Mouse (Mus musculus): ENCODE results near the gene Psma2. TPM values are rescaled to one million over a fixed set of nuclear protein-coding genes. Genes with fewer than 3 reads are reported as not detected.

The Psma2 gene
- polyA plus RNA-seq (2011; ENCODE audit: insufficient read depth, insufficient read length, low read depth, missing spikeins): 131 and 134 TPM in 2 replicates

DNA sequence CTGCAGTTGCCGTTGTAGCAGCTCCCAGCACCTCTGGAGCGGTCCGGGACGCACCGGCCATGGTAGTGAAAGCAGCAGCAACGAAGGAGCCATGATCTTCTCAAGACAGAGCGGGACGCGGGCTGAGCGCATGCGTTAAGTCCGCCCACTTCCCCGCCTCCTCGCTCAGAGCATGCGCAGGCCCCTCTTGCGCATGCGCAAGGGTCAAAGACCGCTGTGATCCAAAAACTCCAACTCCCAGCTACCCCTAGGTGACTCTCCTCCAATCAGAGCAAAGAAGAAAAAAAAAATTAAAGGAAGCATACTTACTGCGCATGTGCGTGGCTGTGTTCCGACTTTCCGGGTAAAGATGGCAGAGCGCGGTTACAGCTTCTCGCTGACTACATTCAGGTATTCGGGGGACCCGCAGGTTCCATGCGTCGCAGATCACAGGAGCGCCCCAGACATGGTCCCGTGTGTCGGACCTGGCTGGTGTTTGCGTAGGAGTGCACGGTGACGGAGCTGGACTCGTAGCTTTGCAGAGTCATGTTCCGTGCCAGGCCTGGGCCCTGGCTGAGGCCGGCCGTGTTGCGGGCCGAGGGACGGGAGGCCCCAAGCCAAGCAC, at the start of gene Psma2, which contains the start of gene Mrpl32:
Gene Psma2 (plus strand): TSS at position 315 of the 604 bp plus-strand sequence.
Gene Mrpl32 (minus strand): TSS at position 240 of the 604 bp plus-strand sequence.
- no peak within 1 kb of the TSS for H3K27ac ChIP-seq (ENCODE audit: insufficient read depth, low read length)
- no peaks in the 10 kb centered on the region for H3K9me3 ChIP-seq (replicated peaks; ENCODE audit: control insufficient read depth, insufficient read depth, low read length, poor library complexity, severe bottlenecking)
- no peak for TF ChIP-seq POLR2A (IDR thresholded peaks at IDR 0.05; ENCODE audit: insufficient read depth, low read length)
- no peak for TF ChIP-seq CTCF (IDR thresholded peaks at IDR 0.05; ENCODE audit: low read depth, low read length)
- no peak for TF ChIP-seq EP300 (IDR thresholded peaks at IDR 0.05; ENCODE audit: insufficient read depth, low read depth, low read length)
- H3K9ac ChIP-seq (ENCODE audit: low read depth, poor library complexity, severe bottlenecking): peak within 1 kb of the TSS; percentile 69
- peak within 1 kb of the TSS; percentile 95 for H3K4me3 ChIP-seq (ENCODE audit: low read depth, low read length)
- H3K36me3 ChIP-seq (ENCODE audit: control insufficient read depth, insufficient read depth, low read length, poor library complexity, severe bottlenecking): peaks cover 24% of the 10 kb centered on the region
- H3K4me1 ChIP-seq (ENCODE audit: control insufficient read depth, insufficient read depth, low read length): no peaks in the 10 kb centered on the region
- H3K27me3 ChIP-seq (ENCODE audit: control insufficient read depth, insufficient read depth, low read length, poor library complexity, severe bottlenecking): no peaks in the 10 kb centered on the region

DNA sequence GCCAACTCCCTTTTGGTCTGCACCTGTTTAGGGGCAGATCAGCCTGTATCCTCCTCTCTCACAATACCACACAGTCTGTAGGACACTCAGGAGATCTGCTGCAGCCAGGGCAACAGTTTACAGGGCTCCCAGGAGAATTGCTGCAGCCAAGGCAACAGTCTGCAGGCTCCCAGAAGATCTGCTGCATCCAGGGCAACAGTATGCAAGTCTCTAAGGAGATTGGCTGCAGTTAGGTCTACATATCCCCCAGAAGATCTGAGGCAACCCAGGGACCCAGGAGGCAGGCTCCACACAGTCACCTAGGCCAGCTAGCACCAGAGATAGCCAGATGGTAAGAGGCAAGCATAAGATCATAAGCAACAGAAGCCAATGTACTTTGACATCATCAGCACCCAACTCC, 38.9 kb upstream of the Psma2 start:
- no peaks in the 10 kb centered on the region for H3K27me3 ChIP-seq (ENCODE audit: control insufficient read depth, insufficient read depth, low read length, poor library complexity, severe bottlenecking)
- no peak overlapping the region for H3K27ac ChIP-seq (ENCODE audit: insufficient read depth, low read length)
- H3K9ac ChIP-seq (ENCODE audit: low read depth, poor library complexity, severe bottlenecking): no peak overlapping the region
- H3K4me1 ChIP-seq (ENCODE audit: control insufficient read depth, insufficient read depth, low read length): no peaks in the 10 kb centered on the region
- TF ChIP-seq CTCF (IDR thresholded peaks at IDR 0.05; ENCODE audit: low read depth, low read length) (no peak), POLR2A (IDR thresholded peaks at IDR 0.05; ENCODE audit: insufficient read depth, low read length) (no peak), EP300 (IDR thresholded peaks at IDR 0.05; ENCODE audit: insufficient read depth, low read depth, low read length) (no peak)
- H3K9me3 ChIP-seq (replicated peaks; ENCODE audit: control insufficient read depth, insufficient read depth, low read length, poor library complexity, severe bottlenecking): no peaks in the 10 kb centered on the region
- no peak overlapping the region for H3K4me3 ChIP-seq (ENCODE audit: low read depth, low read length)
- no peaks in the 10 kb centered on the region for H3K36me3 ChIP-seq (ENCODE audit: control insufficient read depth, insufficient read depth, low read length, poor library complexity, severe bottlenecking)

DNA sequence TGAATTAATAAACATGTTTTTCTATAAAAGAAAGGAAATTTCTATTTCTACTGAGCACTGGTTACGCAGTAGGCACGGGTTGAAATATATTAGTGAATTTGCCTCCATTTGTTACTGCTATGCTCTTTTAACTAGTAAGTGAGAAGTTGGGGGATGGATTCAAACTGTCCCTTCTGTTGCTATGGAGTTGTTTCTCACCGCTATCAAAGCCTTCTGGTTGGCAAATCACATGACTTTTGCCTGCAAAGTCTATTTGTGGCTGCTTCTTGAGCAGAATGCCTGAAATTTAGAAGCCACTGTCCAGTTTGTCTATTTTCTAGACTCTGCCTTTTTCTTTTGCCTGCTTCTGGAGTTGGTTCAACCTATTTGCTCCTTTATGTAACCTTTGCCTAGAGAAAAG, 32.6 kb upstream of the Psma2 start:
- Histone ChIP-seq H3K4me1 (ENCODE audit: control insufficient read depth, insufficient read depth, low read length) (no peaks in the 10 kb centered on the region), H3K9ac (ENCODE audit: low read depth, poor library complexity, severe bottlenecking) (no peak overlapping the region)

DNA sequence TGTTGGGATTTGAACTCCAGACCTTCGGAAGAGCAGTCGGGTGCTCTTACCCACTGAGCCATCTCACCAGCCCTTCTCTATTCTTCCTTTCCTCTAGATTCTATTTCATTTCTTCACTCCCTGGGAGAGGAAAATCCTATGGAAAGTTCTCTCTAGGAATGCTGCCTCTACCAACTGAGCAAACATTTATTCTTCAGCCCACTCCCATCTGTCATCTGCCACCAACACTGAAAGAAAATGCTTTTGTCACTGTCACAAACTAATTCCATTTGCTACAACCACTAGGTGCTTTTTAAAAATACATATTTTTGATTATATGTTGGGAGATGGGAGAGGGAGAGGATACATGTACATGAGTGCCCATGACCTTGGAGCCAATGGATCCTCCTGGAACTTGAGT, 10.3 kb upstream of the Psma2 start:
- no peak overlapping the region for H3K9ac ChIP-seq (ENCODE audit: low read depth, poor library complexity, severe bottlenecking)
- no peaks in the 10 kb centered on the region for H3K4me1 ChIP-seq (ENCODE audit: control insufficient read depth, insufficient read depth, low read length)
- no peaks in the 10 kb centered on the region for H3K27me3 ChIP-seq (ENCODE audit: control insufficient read depth, insufficient read depth, low read length, poor library complexity, severe bottlenecking)
- no peaks in the 10 kb centered on the region for H3K9me3 ChIP-seq (replicated peaks; ENCODE audit: control insufficient read depth, insufficient read depth, low read length, poor library complexity, severe bottlenecking)
- no peak overlapping the region for H3K4me3 ChIP-seq (ENCODE audit: low read depth, low read length)
- TF ChIP-seq CTCF (IDR thresholded peaks at IDR 0.05; ENCODE audit: low read depth, low read length) (no peak), POLR2A (IDR thresholded peaks at IDR 0.05; ENCODE audit: insufficient read depth, low read length) (no peak), EP300 (IDR thresholded peaks at IDR 0.05; ENCODE audit: insufficient read depth, low read depth, low read length) (no peak)
- H3K27ac ChIP-seq (ENCODE audit: insufficient read depth, low read length): no peak overlapping the region
- H3K36me3 ChIP-seq (ENCODE audit: control insufficient read depth, insufficient read depth, low read length, poor library complexity, severe bottlenecking): no peaks in the 10 kb centered on the region

More for the DNA sequence above, 32.6 kb upstream of the Psma2 start:
- Histone ChIP-seq H3K36me3 (ENCODE audit: control insufficient read depth, insufficient read depth, low read length, poor library complexity, severe bottlenecking) (no peaks in the 10 kb centered on the region), H3K27ac (ENCODE audit: insufficient read depth, low read length) (no peak overlapping the region), H3K9me3 (replicated peaks; ENCODE audit: control insufficient read depth, insufficient read depth, low read length, poor library complexity, severe bottlenecking) (no peaks in the 10 kb centered on the region), H3K27me3 (ENCODE audit: control insufficient read depth, insufficient read depth, low read length, poor library complexity, severe bottlenecking) (no peaks in the 10 kb centered on the region), H3K4me3 (ENCODE audit: low read depth, low read length) (no peak overlapping the region)
- TF ChIP-seq EP300 (IDR thresholded peaks at IDR 0.05; ENCODE audit: insufficient read depth, low read depth, low read length): no peak
- no peak for TF ChIP-seq CTCF (IDR thresholded peaks at IDR 0.05; ENCODE audit: low read depth, low read length)
- no peak for TF ChIP-seq POLR2A (IDR thresholded peaks at IDR 0.05; ENCODE audit: insufficient read depth, low read length)

DNA sequence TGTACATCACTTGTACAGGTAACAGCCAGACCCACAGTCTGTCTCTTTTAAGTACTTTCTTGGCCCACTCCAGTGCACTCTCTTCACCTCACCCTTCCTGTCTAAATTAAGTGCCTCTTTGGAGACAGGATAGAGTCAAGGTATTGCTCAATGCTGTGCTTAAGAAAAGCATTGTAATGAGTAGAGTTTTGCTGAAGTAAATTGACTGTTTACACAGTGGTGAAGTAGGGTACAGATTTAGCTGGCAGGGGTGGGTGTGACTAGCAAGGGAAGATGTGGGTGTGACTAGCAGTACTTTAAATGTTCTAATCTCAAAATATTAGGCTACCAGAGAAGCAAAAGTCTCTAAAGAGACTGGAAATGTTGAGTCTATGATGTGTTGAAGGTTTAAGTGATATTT, 5.4 kb upstream of the Psma2 start:
- Histone ChIP-seq H3K9ac (ENCODE audit: low read depth, poor library complexity, severe bottlenecking) (no peak overlapping the region), H3K36me3 (ENCODE audit: control insufficient read depth, insufficient read depth, low read length, poor library complexity, severe bottlenecking) (peaks cover 7% of the 10 kb centered on the region; the same call in 1 of the 2 replicates), H3K27me3 (ENCODE audit: control insufficient read depth, insufficient read depth, low read length, poor library complexity, severe bottlenecking) (no peaks in the 10 kb centered on the region)

DNA sequence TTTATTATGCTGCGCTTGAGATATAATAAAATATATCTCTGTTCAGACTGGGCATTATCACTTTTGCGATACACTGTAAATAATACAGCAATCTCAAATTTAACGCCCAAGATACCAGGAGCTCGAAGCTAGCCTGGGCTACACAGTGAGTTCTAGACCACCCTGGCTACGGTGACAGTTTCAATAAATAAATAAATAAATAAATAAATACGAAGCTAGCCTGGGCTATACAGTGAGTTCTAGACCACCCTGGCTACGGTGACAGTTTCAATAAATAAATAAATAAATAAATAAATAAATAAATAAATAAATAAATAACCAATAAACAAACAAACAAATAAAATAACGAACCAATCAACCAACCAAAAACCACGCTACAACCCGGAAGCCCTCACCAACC, 577 bp upstream of the Psma2 start:
- TF ChIP-seq CTCF (IDR thresholded peaks at IDR 0.05; ENCODE audit: low read depth, low read length) (no peak), POLR2A (IDR thresholded peaks at IDR 0.05; ENCODE audit: insufficient read depth, low read length) (no peak)
- no peak overlapping the region for H3K27ac ChIP-seq (ENCODE audit: insufficient read depth, low read length)
- no peaks in the 10 kb centered on the region for H3K9me3 ChIP-seq (replicated peaks; ENCODE audit: control insufficient read depth, insufficient read depth, low read length, poor library complexity, severe bottlenecking)
- H3K36me3 ChIP-seq (ENCODE audit: control insufficient read depth, insufficient read depth, low read length, poor library complexity, severe bottlenecking): peaks cover 20% of the 10 kb centered on the region
- no peaks in the 10 kb centered on the region for H3K4me1 ChIP-seq (ENCODE audit: control insufficient read depth, insufficient read depth, low read length)
- no peaks in the 10 kb centered on the region for H3K27me3 ChIP-seq (ENCODE audit: control insufficient read depth, insufficient read depth, low read length, poor library complexity, severe bottlenecking)
- H3K4me3 ChIP-seq (ENCODE audit: low read depth, low read length): peak overlapping the region; percentile 95
- H3K9ac ChIP-seq (ENCODE audit: low read depth, poor library complexity, severe bottlenecking): peak overlapping the region; percentile 61

More for the DNA sequence above, 5.4 kb upstream of the Psma2 start:
- H3K9me3 ChIP-seq (replicated peaks; ENCODE audit: control insufficient read depth, insufficient read depth, low read length, poor library complexity, severe bottlenecking): no peaks in the 10 kb centered on the region
- no peak overlapping the region for H3K27ac ChIP-seq (ENCODE audit: insufficient read depth, low read length)
- H3K4me3 ChIP-seq (ENCODE audit: low read depth, low read length): no peak overlapping the region
- H3K4me1 ChIP-seq (ENCODE audit: control insufficient read depth, insufficient read depth, low read length): no peaks in the 10 kb centered on the region
- TF ChIP-seq CTCF (IDR thresholded peaks at IDR 0.05; ENCODE audit: low read depth, low read length) (no peak), EP300 (IDR thresholded peaks at IDR 0.05; ENCODE audit: insufficient read depth, low read depth, low read length) (no peak), POLR2A (IDR thresholded peaks at IDR 0.05; ENCODE audit: insufficient read depth, low read length) (no peak)
